Mouse (Mus musculus) heart, adult 2 months (tissue): ENCODE measurements around the gene Zfp248.

Experiments used
- EP300 ChIP-seq: fragments of 200-500 bp; IDR thresholded peaks from 2 replicates; pipeline ENCODE4 v1.6.1; 2011; ENCODE audit warnings: low read depth, low read length, control low read depth; ENCODE audit not compliant: insufficient read depth
- POLR2A ChIP-seq: fragments of 200-500 bp; IDR thresholded peaks from 2 replicates; pipeline ENCODE4 v1.6.1; 2011; ENCODE audit warnings: mild to moderate bottlenecking, low read depth, low read length, control low read depth; ENCODE audit not compliant: insufficient read depth

DNA sequence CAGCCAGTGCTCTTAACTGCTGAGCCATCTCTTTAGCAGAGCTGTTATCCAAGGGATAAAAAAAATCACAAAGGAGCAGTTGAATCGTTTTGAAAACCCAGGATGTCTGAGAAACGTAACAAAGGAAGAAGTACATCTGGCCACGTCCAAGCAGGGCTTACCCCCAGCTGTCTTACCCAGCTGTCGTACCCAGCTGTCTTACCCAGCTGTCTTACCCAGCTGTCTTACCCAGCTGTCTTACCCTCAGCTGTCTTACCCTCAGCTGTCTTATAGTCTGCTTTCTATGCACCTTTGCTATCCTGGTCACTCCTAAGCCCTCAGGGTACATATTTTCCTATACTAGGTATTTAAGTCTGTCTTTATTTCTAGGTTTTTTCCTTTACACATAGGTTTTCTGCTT is 23.8 kb downstream of the Zfp248 start:
- TF ChIP-seq EP300 (no peak), POLR2A (no peak)
